Mouse (Mus musculus): ENCODE results near the gene Bicra.
A peak's percentile ranks its signal among the peaks of the same experiment; 100 is the strongest.

- peak; percentile 91 for TF ChIP-seq CTCF (conservative IDR thresholded peaks at IDR 0.05; ENCODE audit: low read length)
- no peak for TF ChIP-seq NANOG (IDR thresholded peaks at IDR 0.05; ENCODE audit: borderline replicate concordance, low read length)
- no peak for TF ChIP-seq POU5F1 (IDR thresholded peaks at IDR 0.05; ENCODE audit: borderline replicate concordance, low read length)
These were observed 35.0 kb downstream of the Bicra start for GRCm38 (mm10) chr7:16012576-16013263.

All from E14TG2a.4 (cell line).